Mouse (Mus musculus) urinary bladder, postnatal 25 days (tissue): ENCODE results near the gene Gucd1.
"Not testable (repeated sequence)": the region's sequence is repeated elsewhere in the genome, so short reads cannot be mapped to it uniquely, and the experiment has no call there.

Experiments used
- DNase-seq: peaks from one replicate; pipeline ENCODE4 v3.0.0; 2022; ENCODE audit warnings: low spot score

The Gucd1 gene

GRCm38 (mm10) chr10:75430147-75430537 is 87.6 kb downstream of the Gucd1 start:
- no peak for DNase-seq

DNA sequence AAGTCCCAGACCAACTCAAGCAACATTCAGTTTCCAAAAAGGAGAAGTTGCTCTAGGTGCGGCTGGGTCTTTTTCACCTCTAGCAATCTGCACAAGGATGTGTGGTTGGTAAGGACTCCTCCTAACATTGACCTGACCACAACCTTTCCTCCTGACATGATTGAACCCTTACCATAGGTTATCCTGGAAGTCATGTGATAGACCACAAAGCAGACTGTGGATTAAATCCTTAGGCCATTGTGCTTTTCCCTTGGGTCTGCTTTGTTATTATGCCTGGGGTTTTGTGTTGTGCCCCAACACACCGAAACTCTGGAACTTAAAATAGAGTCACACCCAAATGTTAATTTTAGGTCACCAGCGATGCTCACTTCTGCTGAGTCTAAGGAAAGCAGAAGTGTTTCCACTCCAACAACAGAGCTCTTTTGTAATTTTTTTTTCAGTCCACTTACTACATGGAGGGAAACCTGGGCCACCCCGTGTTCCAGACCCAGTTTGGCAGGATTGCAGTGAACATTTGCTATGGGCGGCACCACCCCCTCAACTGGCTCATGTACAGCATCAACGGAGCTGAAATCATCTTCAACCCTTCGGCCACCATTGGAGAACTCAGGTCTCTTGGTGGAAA is 88.1 kb downstream of the Gucd1 start:
- no peak for DNase-seq

- DNase-seq = no peak
Measured at GRCm38 (mm10) chr10:75429004-75429380, 88.8 kb downstream of the Gucd1 start.

- no peak for DNase-seq
Measured at GRCm38 (mm10) chr10:75428049-75429003, 89.4 kb downstream of the Gucd1 start.

GRCm38 (mm10) chr10:75424498-75424901 is 93.3 kb downstream of the Gucd1 start:
- no peak for DNase-seq

GRCm38 (mm10) chr10:75418747-75419146 is 99.0 kb downstream of the Gucd1 start:
- DNase-seq = no peak

DNA sequence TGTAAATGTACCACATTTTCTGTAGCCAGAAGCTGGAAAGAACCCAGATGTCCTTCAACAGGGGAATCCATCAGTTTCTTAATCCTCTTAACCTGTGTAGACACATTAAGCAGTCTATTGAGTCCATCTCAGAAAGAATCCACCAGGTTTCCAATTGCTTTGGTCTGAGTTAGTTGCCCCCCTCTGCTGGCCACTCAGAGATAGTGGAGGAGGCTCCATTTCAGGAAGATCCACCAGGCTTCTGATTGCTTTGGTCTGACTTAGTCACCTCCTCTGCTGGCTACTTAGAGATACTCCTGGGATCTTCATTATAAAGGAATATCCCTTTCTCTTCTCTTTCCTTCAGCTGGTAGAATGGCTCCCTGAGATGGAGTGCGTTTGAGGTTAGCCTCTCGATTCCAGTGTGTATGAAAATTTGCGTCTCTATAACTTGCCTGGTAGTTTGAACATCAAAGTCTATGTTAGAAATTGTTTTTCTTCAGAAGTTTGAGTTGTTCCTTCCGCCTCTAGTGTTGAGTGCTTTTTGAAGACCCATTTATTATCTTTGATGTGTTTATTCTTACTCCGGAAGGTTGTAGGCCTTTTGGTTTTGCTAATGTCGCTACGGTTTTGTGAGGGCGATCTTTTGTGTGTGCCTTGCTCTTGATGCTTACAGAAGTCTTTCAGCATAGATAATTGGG is 100.3 kb downstream of the Gucd1 start:
- no peak for DNase-seq

DNA sequence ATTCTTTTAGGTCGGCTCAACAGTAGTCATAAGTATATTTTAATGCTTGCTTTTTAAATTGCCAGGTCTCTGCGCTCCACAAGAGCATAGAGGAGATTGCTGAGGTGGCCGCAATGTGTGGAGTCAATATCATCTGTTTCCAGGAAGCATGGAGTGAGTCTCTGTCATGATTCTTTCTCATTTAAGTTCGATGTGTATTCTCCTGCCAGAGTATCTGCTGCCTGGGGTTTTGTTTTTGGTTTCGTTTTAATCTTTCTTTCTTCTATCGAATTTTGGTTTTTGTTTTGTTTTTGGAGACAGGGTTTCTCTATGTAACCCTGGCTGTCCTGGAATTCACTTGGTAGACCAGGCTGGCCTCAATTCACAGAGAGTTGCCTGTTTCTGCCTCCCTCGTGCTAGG is 102.8 kb downstream of the Gucd1 start:
- no peak for DNase-seq

DNA sequence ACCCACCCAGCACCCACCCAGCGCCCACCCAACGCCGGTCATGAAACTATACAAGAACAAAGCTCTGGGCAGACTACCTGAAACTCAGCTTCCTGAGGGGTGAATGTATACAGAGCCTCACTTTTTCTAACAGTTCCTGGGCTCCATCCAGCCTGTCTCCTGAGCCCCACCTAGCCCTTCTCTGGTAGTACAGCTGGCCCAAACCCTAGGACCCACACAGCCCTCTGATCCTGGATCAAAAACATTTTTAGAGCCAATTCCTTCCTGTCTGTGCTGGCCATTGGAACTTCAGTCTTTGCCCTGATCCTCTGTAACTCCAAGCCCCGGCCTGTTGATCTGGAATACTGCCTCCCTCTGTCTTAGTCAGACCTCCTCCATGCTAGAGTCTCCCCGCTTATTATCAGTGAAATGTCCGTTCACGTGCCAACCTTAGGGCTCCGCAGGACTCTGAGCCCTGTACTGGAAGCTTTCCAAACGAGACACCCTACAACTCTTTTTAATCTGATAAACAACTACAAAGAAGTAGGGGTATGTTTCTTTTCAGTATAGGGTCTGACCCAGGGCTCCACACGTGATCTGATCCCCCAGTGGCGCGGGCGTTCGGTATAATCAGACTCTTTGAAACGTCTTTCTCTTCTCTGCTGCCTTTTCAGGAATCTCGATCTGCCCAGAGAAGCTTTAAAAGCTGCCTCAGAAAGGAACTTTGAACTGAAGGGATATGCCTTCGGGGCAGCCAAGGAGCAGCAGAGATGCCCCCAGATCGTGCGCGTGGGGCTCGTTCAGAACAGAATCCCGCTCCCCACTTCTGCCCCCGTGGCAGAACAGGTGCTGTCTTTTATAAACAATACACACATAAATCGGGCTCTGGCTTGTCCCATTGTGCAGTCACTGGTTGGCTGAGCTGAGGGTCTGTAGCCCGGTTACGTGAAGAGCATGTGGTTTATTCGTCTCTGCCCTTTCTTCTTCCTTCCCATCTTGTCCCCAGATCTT is 105.4 kb downstream of the Gucd1 start:
- no peak for DNase-seq

GRCm38 (mm10) chr10:75411343-75412113 is 106.2 kb downstream of the Gucd1 start:
- not testable (repeated sequence) for DNase-seq

- no peak for DNase-seq
Measured at GRCm38 (mm10) chr10:75407741-75408140, 110.0 kb downstream of the Gucd1 start.

- DNase-seq = peak; percentile 11
Measured at GRCm38 (mm10) chr10:75406755-75407154, 111.0 kb downstream of the Gucd1 start.

DNA sequence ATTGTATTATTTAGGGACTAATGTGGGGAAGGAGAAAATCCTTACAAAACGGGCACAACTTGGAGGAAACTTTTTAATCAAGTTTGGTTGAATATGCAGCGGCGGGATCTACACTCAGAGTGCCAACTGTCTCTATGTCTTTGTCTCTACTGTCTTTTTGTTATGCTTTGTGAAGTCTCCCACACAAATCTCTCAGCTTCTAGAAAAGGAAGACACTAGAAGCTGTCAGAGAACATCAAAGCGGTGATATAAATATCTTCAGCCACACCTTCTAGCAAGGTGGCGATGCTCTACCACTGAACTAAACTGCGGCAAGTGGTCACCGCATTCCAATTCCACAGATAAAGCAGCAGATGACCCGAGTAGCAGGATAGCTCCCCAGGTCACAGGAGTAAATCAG is 111.9 kb downstream of the Gucd1 start:
- DNase-seq = no peak

- no peak for DNase-seq
Measured at GRCm38 (mm10) chr10:75400958-75401357, 116.8 kb downstream of the Gucd1 start, which contains the start of gene Upb1. Upb1 (plus strand) TSS chr10:75401115.

- no peak for DNase-seq
Measured at GRCm38 (mm10) chr10:75396966-75397365, 120.8 kb downstream of the Gucd1 start.

- no peak for DNase-seq
Measured at GRCm38 (mm10) chr10:75394796-75395195, 123.0 kb downstream of the Gucd1 start.

DNA sequence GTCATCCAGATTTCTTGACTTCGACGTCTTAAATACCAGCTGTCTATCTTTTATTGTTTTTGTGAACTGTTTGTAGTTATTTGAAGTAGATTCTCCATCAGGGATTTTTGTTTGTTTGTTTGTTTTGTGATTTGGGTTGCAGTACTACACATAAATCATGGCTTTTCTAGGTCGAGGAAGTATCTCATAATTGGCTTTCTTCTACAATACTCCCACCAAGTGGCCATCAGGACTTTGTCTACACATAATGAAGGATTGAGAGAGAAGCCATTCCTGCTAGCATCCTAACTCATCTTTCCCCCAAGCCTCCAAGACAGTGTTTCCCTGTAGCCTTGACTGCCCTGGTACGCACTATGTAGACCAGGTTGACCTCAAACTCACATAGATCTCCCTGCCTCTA is 126.9 kb downstream of the Gucd1 start:
- DNase-seq = no peak

DNA sequence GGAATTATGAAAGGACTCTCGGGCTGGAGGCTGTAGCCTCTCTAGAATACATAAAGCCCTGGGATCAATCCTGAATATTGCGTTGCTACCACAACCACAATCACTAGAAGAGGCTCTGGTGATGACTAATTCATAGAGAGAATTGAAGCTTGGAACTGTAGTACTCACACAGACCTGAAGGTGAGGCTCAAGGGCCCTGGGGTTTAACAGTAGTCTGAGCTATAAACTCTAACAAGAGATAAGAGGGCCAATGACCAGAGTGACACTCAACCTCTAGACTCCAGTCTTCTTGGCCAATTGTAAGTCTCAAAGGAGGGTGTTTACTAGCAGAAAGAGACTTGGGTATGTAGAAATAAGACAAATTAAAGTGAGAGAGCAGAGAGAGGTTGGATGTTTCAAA is 127.6 kb downstream of the Gucd1 start:
- no peak for DNase-seq

DNA sequence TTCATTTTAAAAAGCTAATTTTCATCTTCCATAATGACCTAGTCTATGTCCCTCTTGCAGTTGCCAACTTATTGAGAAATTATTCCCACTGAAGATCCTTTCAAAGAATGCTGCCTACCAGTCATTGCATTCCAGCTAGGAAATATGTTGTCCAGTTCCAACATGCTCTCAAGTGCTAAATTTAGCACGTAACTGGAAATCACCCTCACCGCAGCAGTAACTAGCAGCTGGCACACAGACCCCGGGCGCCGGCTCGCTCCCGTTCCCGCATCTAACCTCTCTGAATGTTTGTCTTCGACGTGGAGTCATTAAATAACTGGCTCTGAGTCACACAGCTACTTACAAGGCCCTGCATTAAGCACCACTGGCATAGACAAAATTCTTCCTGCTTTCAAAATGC is 139.1 kb downstream of the Gucd1 start:
- no peak for DNase-seq

DNA sequence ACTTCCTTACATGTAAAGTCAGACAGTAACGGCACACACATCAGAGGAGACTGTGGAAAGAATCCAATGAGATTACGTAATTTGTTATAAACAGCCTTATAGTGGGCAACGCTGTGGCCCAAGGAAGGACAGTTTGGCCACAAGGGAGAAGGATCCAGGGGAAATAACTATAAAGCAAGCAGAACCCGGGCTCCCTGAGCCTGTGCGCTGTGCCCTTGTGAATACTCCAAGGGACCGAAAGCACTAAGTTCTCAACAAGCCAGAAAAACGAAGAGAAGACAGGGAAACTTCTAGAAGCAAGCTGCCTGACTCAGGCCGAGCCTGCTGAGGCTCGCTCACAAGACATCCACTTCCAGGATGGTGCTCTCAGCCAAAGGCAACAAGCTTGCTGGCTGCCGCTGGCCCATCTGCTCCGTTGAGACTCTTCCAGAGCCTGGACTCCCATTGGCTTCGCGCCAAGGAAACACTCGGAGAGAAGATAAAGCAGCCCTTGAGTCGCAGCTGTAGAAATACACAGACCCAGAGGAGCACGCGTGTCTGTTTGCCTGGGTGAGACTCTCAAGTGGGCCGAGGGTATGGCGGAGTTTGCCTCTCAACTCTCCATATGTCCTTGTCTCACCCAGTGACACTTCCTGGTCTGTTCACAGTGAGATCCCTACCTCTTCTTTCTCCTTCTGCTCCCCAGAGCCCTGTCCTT is 144.0 kb downstream of the Gucd1 start:
- DNase-seq = not testable (repeated sequence)
